Mouse (Mus musculus): ENCODE measurements around the gene Lactbl1.

The Lactbl1 gene

GRCm38 (mm10) chr4:136622388-136622787, at the start of gene Lactbl1:
Lactbl1 (plus strand) TSS chr4:136622621.
- DNase-seq (ENCODE audit: low spot score): no peak

GRCm38 (mm10) chr4:136581885-136582284, 40.5 kb upstream of the Lactbl1 start:
- DNase-seq (ENCODE audit: low spot score): no peak

GRCm38 (mm10) chr4:136587221-136587827, 35.1 kb upstream of the Lactbl1 start:
- DNase-seq (ENCODE audit: low spot score): no peak

- DNase-seq (ENCODE audit: low spot score): no peak
Observed at GRCm38 (mm10) chr4:136588003-136588402, 34.4 kb upstream of the Lactbl1 start.

- DNase-seq (ENCODE audit: low spot score): no peak
Observed at GRCm38 (mm10) chr4:136592111-136592510, 30.3 kb upstream of the Lactbl1 start.

GRCm38 (mm10) chr4:136594006-136594405, 28.4 kb upstream of the Lactbl1 start:
- DNase-seq (ENCODE audit: low spot score): no peak

- DNase-seq (ENCODE audit: low spot score): no peak
Observed at GRCm38 (mm10) chr4:136595221-136595620, 27.2 kb upstream of the Lactbl1 start.

GRCm38 (mm10) chr4:136598268-136598876, 24.0 kb upstream of the Lactbl1 start:
- no peak for DNase-seq (ENCODE audit: low spot score)

GRCm38 (mm10) chr4:136599869-136600268, 22.6 kb upstream of the Lactbl1 start:
- DNase-seq (ENCODE audit: low spot score): no peak

GRCm38 (mm10) chr4:136600536-136600935, 21.9 kb upstream of the Lactbl1 start:
- no peak for DNase-seq (ENCODE audit: low spot score)

- DNase-seq (ENCODE audit: low spot score): no peak
Observed at GRCm38 (mm10) chr4:136601476-136601875, 20.9 kb upstream of the Lactbl1 start.

- DNase-seq (ENCODE audit: low spot score): peak; percentile 21
Observed at GRCm38 (mm10) chr4:136602018-136602554, 20.3 kb upstream of the Lactbl1 start.

GRCm38 (mm10) chr4:136602568-136602967, 19.9 kb upstream of the Lactbl1 start, which contains the start of gene Kdm1a:
Kdm1a (minus strand) TSS chr4:136602723.
- peak; percentile 83 for DNase-seq (ENCODE audit: low spot score)

- DNase-seq (ENCODE audit: low spot score): no peak
Observed at GRCm38 (mm10) chr4:136605756-136606485, 16.5 kb upstream of the Lactbl1 start.

GRCm38 (mm10) chr4:136610387-136610856, 12.0 kb upstream of the Lactbl1 start, which contains the start of gene Tex46:
Tex46 (plus strand) TSS chr4:136610437.
- DNase-seq (ENCODE audit: low spot score): no peak

- DNase-seq (ENCODE audit: low spot score): no peak
Observed at GRCm38 (mm10) chr4:136613657-136614056, 8.8 kb upstream of the Lactbl1 start.

- peak; percentile 48 for DNase-seq (ENCODE audit: low spot score)
Observed at GRCm38 (mm10) chr4:136621336-136621735, 1.1 kb upstream of the Lactbl1 start.

- no peak for DNase-seq (ENCODE audit: low spot score)
Observed at GRCm38 (mm10) chr4:136621956-136622355, 465 bp upstream of the Lactbl1 start.

GRCm38 (mm10) chr4:136626590-136626989, 4.2 kb downstream of the Lactbl1 start:
- no peak for DNase-seq (ENCODE audit: low spot score)

GRCm38 (mm10) chr4:136631237-136631994, 9.0 kb downstream of the Lactbl1 start:
- no peak for DNase-seq (ENCODE audit: low spot score)

- DNase-seq (ENCODE audit: low spot score): no peak
Observed at GRCm38 (mm10) chr4:136635995-136636394, 13.6 kb downstream of the Lactbl1 start.

- DNase-seq (ENCODE audit: low spot score): no peak
Observed at GRCm38 (mm10) chr4:136636511-136636910, 14.1 kb downstream of the Lactbl1 start.

Data from left cerebral cortex, adult 11 months (tissue).